Comparison of ENCODE assay signal across 22 mouse cellular contexts in genomic region chr13:45625740-45626139, GRCm38 (mm10).
"Had no signal": no experiment of that assay in that cellular context is flagged by ENCODE, and none has a peak within 500 bp of the region (broad histone marks: within the 10 kb centered on the region; RNA-seq: fewer than 3 reads in every experiment).

No protein-coding gene starts in this region.

- H3K9ac ChIP-seq: limb, embryonic 13.5 days; liver, embryonic 12.5 days; liver, embryonic 15.5 days; midbrain, embryonic 12.5 days; midbrain, embryonic 15.5 days; neural tube, embryonic 12.5 days; neural tube, embryonic 15.5 days had no signal

- H3K4me3 ChIP-seq: layer of hippocampus, adult 2 months; limb, embryonic 10.5 days; limb, embryonic 13.5 days; liver, embryonic 12.5 days; liver, embryonic 15.5 days; midbrain, embryonic 12.5 days; midbrain, embryonic 15.5 days; neural tube, embryonic 12.5 days; neural tube, embryonic 15.5 days had no signal

- ATAC-seq: liver, embryonic 12.5 days; midbrain, embryonic 15.5 days had no signal

- H3K4me1 ChIP-seq: liver, embryonic 15.5 days; midbrain, embryonic 12.5 days; midbrain, embryonic 15.5 days had no signal

- H3K36me3 ChIP-seq: limb, embryonic 10.5 days; limb, embryonic 13.5 days; liver, embryonic 15.5 days; midbrain, embryonic 12.5 days; midbrain, embryonic 15.5 days; neural tube, embryonic 12.5 days; neural tube, embryonic 15.5 days had no signal

- H3K4me2 ChIP-seq: limb, embryonic 13.5 days; liver, embryonic 12.5 days; liver, embryonic 15.5 days; midbrain, embryonic 12.5 days; midbrain, embryonic 15.5 days; neural tube, embryonic 12.5 days; neural tube, embryonic 15.5 days had no signal

- DNase-seq: kidney, adult 9 months; kidney, postnatal 25 days; layer of hippocampus, adult 9-11 months; liver; lung, adult 2 months; lung, postnatal 36 days; right cerebral cortex, adult 18-20 months; right cerebral cortex, postnatal 14 days; right cerebral cortex, postnatal 4 days; thymus, adult 2 months; thymus, postnatal 14 days; thymus, postnatal 4 days had no signal

- H3K27me3 ChIP-seq: limb, embryonic 13.5 days; liver, embryonic 12.5 days; liver, embryonic 15.5 days; midbrain, embryonic 12.5 days; midbrain, embryonic 15.5 days; neural tube, embryonic 12.5 days; neural tube, embryonic 15.5 days had no signal

- H3K9me3 ChIP-seq: limb, embryonic 10.5 days; limb, embryonic 13.5 days; midbrain, embryonic 12.5 days; midbrain, embryonic 15.5 days; neural tube, embryonic 12.5 days; neural tube, embryonic 15.5 days had no signal

- H3K27ac ChIP-seq: layer of hippocampus, adult 2 months; limb, embryonic 10.5 days; limb, embryonic 13.5 days; liver, embryonic 12.5 days; liver, embryonic 15.5 days; midbrain, embryonic 12.5 days; midbrain, embryonic 15.5 days; neural tube, embryonic 12.5 days; neural tube, embryonic 15.5 days; stomach, postnatal 0 days had no signal
